Mouse (Mus musculus): Measurements from ENCODE around the gene Gpank1.

Gene Gpank1

DNA sequence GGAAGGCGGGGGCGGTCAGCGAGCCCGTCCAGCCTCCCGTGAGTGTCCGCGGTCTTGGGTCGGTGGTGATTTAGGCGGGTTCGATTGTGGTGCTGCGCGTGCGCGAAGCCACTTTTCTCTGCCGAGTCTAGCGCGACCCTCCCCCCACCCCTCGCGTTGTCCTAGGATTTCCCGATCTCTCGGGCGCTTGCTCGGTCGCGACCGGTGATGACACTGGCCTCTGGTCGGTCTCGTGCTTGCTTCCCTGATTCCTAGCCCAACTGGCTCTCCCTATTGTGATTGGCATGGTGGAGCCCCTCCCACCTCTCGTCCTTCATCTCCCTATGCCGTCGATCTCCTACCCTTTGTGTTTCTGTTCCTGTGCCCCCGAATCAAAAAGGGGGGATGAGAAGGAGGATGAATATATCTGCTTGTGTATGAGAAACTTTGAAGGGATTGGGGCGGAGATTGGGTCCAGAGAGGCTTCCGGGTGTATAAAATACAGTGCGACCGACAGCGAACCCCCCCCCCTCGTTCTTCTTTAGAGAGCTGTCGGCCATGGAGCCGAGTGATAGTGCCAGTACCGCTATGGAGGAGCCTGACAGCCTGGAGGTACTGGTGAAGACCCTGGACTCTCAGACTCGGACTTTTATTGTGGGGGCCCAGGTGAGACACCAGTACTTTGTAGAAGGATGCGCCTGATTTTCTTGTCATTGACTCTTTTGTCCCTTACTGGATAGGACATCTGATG lies 14.5 kb downstream of the Gpank1 start:
- no peak for TF ChIP-seq GATA4 (IDR thresholded peaks at IDR 0.05; ENCODE audit: insufficient replicate concordance, low read length)

DNA sequence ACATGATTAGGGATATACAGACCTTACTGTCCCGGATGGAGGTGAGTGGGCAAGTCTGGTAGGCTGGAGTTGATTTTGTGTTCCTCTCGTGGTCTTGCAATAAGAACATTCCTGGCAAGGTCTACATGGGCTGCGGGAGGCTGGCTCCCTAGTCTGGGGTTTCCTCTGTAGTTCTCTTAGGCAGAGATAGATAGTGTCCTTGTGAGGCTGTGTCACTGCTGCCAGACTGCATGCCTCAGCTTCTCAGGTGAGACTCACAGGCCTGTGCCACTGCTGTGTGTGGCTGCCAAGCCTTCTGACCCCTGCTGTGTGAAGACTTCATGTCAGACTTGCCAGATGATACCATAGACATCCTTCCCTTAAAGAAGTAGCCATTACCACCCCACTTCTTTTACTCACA lies 18.0 kb downstream of the Gpank1 start:
- no peak for TF ChIP-seq GATA4 (IDR thresholded peaks at IDR 0.05; ENCODE audit: insufficient replicate concordance, low read length)

GRCm38 (mm10) chr17:35140490-35140996 lies 19.3 kb downstream of the Gpank1 start:
- no peak for TF ChIP-seq GATA4 (IDR thresholded peaks at IDR 0.05; ENCODE audit: insufficient replicate concordance, low read length)

- TF ChIP-seq GATA4 (IDR thresholded peaks at IDR 0.05; ENCODE audit: insufficient replicate concordance, low read length) = no peak
These were observed 20.7 kb downstream of the Gpank1 start for GRCm38 (mm10) chr17:35141971-35142370.

DNA sequence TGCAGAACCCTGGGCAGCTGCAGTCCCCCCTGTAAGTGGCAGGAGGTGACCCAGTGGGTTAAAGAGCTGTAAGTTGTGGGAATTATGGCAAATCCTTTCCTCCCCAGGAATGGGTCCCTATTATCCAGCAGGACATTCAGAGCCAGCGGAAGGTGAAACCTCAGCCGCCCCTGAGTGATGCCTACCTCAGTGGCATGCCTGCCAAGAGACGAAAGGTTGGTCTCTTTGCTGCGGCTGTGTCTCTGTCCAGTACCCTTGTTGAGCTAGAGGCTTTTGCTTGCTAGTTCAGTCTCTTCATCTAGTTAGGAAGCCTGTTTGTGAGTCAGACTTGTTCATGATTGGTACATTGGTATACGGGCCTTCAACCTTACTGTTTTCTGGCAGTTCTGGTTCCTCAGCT lies 24.9 kb downstream of the Gpank1 start:
- TF ChIP-seq GATA4 (IDR thresholded peaks at IDR 0.05; ENCODE audit: insufficient replicate concordance, low read length) = no peak

- TF ChIP-seq GATA4 (IDR thresholded peaks at IDR 0.05; ENCODE audit: insufficient replicate concordance, low read length) = no peak
These were observed 26.1 kb downstream of the Gpank1 start for GRCm38 (mm10) chr17:35147348-35147747.

DNA sequence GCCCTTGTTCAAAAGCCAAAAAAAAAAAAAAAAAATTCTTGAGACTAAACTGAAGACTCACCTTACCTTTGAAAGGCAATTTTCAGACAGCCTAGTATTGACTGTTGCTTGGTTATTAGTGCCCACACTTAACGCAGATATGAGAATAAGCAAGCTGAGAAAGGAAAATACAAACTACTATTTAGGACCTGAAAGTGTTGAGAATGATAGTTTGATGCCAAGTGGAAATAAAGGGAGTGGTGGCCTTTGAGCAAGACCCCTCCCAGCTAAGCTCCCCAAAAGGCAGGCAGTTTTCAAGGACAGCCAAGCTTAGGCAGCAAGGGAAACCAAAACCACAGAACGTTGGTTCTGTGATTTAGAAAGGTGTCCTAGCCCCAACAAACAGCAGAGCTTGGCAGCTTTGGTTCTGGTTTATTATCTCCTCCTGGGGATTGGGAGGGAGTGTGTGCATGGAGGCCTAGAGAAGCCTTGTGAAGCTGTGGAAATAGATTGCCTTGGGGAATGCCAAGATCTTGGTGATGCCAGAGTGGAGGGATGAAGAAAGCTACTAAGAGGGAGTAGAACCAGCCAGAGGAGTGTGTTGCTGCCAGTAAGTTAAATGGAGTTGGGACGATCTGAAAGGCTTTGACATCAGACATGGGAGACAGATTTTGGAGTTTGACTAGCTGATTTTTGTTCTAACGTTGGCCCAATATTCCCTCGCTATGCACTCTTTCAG lies 26.8 kb downstream of the Gpank1 start:
- TF ChIP-seq GATA4 (IDR thresholded peaks at IDR 0.05; ENCODE audit: insufficient replicate concordance, low read length) = no peak

DNA sequence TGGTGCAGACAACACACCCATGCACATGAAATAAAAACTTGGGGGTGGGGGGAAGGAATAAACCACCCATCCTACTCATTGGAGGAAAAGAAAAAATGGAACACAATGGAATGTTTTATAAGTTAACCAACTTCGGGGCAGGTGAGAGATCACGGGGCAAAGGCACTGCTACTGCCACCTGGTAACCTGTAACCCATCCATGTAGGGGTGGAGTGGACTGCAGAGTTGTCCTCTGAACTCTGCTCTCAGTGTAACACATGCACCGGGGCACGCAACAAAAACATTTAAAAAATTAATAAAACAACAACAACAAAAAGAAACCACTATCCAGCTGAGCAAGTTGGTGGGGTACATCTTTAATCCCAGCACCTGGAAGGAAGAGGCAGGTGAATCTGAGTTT lies 30.9 kb downstream of the Gpank1 start:
- TF ChIP-seq GATA4 (IDR thresholded peaks at IDR 0.05; ENCODE audit: insufficient replicate concordance, low read length) = no peak

GRCm38 (mm10) chr17:35153077-35153476 lies 31.8 kb downstream of the Gpank1 start:
- TF ChIP-seq GATA4 (IDR thresholded peaks at IDR 0.05; ENCODE audit: insufficient replicate concordance, low read length) = no peak

GRCm38 (mm10) chr17:35153931-35154330 lies 32.7 kb downstream of the Gpank1 start:
- no peak for TF ChIP-seq GATA4 (IDR thresholded peaks at IDR 0.05; ENCODE audit: insufficient replicate concordance, low read length)

DNA sequence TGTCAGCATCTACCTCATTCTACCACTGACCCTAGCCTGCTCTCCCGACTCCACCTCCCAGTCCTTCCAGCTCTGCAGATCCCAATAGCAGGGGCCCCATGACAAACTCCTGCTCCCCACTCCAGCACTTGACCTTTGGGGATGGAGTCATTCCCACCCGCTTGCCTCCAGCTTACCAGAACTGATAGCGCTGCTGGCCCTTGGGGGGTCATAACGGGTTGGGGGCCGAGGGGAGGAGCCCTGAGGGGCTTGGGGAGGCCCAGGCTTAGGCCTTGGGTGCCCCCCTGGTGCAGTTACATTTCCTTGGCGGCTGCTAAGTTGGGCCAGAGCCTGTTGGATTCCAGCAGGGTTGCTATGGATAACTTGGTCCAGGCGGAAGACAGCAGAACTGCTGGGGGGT lies 33.4 kb downstream of the Gpank1 start:
- no peak for TF ChIP-seq GATA4 (IDR thresholded peaks at IDR 0.05; ENCODE audit: insufficient replicate concordance, low read length)

- no peak for TF ChIP-seq GATA4 (IDR thresholded peaks at IDR 0.05; ENCODE audit: insufficient replicate concordance, low read length)
These were observed 34.2 kb downstream of the Gpank1 start for GRCm38 (mm10) chr17:35155451-35155850.

- no peak for TF ChIP-seq GATA4 (IDR thresholded peaks at IDR 0.05; ENCODE audit: insufficient replicate concordance, low read length)
These were observed 35.4 kb downstream of the Gpank1 start for GRCm38 (mm10) chr17:35156461-35157200.

DNA sequence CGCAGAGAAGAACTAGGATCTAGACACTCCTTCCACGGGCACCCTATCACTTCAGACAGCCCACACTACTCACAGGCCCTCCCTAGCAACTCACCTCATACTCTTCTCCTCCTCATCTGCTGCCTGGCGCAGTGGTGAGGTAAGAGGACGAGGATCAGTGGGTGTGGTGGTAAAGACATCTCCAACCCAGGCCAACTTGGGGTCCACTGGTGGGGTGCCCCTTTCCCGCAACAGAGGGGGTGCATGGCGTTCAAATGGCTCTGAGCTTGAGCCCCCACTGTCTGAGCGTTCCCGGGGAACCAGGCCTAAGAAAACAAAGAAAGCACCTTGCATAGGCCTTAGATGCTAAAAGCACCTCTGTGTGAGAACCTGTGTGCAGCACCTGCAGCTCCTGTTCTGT lies 36.0 kb downstream of the Gpank1 start:
- no peak for TF ChIP-seq GATA4 (IDR thresholded peaks at IDR 0.05; ENCODE audit: insufficient replicate concordance, low read length)

GRCm38 (mm10) chr17:35157661-35158175 lies 36.5 kb downstream of the Gpank1 start:
- TF ChIP-seq GATA4 (IDR thresholded peaks at IDR 0.05; ENCODE audit: insufficient replicate concordance, low read length) = no peak

All from liver, adult (tissue).